Mouse (Mus musculus) limb, embryonic 13.5 days (tissue): ENCODE measurements around the gene 2310034G01Rik. TPM values are rescaled to one million over a fixed set of nuclear protein-coding genes. Genes with fewer than 3 reads are reported as not detected.

Experiments
- ATAC-seq: fragments of 200-750 bp; cut with Nextera tagmentation; 2 replicates; pipeline ENCODE4 v1.8.0; 2017; ENCODE audit warnings: low read depth, moderate number of reproducible peaks, moderate TSS enrichment; ENCODE audit not compliant: low FRiP score
- H3K27ac ChIP-seq: fragments of 300-500 bp; sonication (generic); 2 replicates; pipeline ENCODE4 v1.5.1; 2015; ENCODE audit warnings: inconsistent platforms, mild to moderate bottlenecking, moderate library complexity
- H3K27me3 ChIP-seq: fragments of 300-500 bp; sonication (generic); 2 replicates; pipeline ENCODE4 v1.6.1; 2015; ENCODE audit warnings: mild to moderate bottlenecking, inconsistent platforms
- H3K36me3 ChIP-seq: fragments of 300-500 bp; sonication (generic); 2 replicates; pipeline ENCODE4 v1.6.1; 2015; ENCODE audit warnings: inconsistent platforms, mild to moderate bottlenecking, moderate library complexity
- H3K4me1 ChIP-seq: fragments of 300-500 bp; sonication (generic); 2 replicates; pipeline ENCODE4 v1.6.1; 2015; ENCODE audit warnings: inconsistent platforms
- H3K4me2 ChIP-seq: fragments of 300-500 bp; sonication (generic); replicated peaks from 2 replicates; pipeline ENCODE4 v1.6.1; 2015; ENCODE audit warnings: inconsistent platforms, mild to moderate bottlenecking, moderate library complexity
- H3K4me3 ChIP-seq: fragments of 300-500 bp; sonication (generic); 2 replicates; pipeline ENCODE4 v1.5.1; 2015; ENCODE audit warnings: moderate library complexity, mild to moderate bottlenecking, inconsistent platforms
- H3K9ac ChIP-seq: fragments of 300-500 bp; sonication (generic); 2 replicates; pipeline ENCODE4 v1.6.1; 2015; ENCODE audit warnings: mild to moderate bottlenecking, inconsistent platforms
- H3K9me3 ChIP-seq: fragments of 300-500 bp; sonication (generic); 2 replicates; pipeline ENCODE4 v1.6.1; 2016; ENCODE audit warnings: inconsistent platforms
- WGBS: fragments of 180-500 bp; shearing (Covaris S2); methylation state at CpG from one replicate; pipeline ENCODE4 v1.1.7; 2015; 5-methylcytosine and 5-hydroxymethylcytosine counted together
- polyA plus RNA-seq: library from polyadenylated mRNA; unstranded; fragments of >200 nt; fragmentation: Nextera tagmentation; extraction: Ambion mirVana; gene quantifications from 2 replicates; pipeline ENCODE4 v1.2.1, GENCODE M21; 2015

2310034G01Rik gene
- polyA plus RNA-seq, 1 experiment from 2014 or later: 2.7 TPM

DNA sequence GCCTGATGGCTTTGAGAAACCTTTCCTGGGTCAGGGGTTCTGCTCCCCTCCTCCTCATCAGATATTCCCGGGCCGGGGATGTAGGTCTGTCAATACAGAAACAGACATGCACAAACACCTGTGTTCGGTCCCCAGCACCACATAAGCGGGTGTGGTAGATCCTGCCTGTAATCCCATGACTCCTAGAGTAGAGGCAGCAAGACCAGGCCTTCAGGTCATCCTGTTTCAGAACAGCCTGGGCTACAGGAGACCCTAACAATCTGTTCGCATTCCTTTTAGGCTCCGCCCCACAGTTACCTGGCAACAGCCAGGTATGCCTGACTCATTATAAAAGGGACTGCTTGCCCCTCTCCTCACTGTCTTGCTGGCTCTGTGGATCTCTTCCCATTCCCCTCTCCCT is 552 bp downstream of the 2310034G01Rik start:
- Histone ChIP-seq H3K9me3 (no peaks in the 10 kb centered on the region), H3K4me2 (peak overlapping the region; percentile 78), H3K4me1 (peaks cover 15% of the 10 kb centered on the region), H3K27me3 (peaks cover 7% of the 10 kb centered on the region; the same call in 1 of the 2 replicates), H3K4me3 (peak overlapping the region; percentile 74), H3K9ac (peak overlapping the region; percentile 80), H3K36me3 (no peaks in the 10 kb centered on the region), H3K27ac (no peak overlapping the region; the same call in 1 of the 2 replicates)
- 31% methylated on average over 6 of the region's 6 CpGs for WGBS
- peak; percentile 22 for ATAC-seq

DNA sequence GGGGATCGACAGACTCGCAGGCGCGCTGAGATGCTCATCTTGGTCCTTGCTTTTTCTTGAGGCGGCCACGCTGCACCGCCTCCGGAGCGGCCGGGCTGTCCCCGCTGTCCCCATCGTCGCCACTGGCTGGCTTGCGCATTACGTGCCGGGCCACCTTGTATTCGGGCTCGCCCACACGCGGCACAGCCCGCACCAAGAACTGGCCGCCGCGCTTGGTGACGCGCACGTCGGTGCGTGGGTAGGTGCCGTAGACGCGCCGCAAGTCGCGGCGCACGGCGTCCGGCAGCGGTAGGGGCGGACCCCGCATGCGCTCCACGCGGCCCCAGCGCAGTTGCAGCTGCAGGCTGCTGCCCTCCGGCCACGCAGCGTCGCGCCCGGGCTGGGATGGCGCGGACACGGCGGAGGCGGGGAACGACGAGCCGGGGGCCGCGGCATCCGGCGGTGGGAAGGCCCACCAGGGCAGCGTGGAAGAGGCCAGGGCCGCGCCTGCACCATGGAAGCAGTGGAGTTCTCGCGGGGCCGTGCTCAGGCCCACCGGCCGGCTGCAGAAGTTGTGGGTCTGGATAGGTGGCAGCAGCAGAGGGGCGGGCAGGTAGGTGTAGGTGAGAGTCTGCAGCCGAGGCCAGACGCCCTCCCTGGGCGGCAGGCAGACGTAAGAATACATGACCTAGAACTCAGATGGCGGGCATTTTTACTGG is 1.2 kb downstream of the 2310034G01Rik start:
- peaks cover 15% of the 10 kb centered on the region for H3K4me1 ChIP-seq

DNA sequence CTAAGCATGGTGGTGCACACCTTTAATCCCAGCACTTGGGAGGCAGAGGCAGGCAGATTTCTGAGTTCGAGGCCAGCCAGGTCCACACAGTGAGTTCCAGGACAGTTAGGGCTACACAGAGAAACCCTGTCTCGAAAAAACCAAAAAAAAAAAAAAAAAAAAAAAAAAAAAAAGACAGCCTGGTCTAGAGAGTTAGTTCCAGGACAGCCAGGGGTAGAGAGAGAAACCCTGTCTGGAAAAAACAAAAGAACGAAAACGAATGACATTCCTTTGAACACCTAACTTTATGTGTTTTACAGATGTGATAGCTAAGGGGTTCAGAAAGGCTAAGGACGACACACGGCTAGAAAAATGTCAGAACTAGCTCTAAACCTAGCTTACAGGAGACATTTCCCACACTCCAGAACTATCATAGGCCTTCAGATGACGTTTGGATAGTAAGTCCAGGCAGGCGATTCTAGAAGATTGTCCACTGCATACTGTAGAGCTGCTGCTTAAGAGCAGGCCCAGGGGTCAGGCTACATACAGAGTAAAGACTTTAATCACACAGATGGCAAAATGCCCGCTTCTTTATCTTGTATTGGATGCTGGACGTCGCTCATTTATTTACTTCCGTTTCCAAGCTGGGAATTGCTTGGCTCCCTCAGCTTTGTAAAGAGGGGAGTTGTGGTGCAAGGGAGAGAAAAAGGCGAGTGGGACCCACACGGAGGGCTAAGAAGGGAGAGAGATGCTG is 2.0 kb downstream of the 2310034G01Rik start:
- no peak for ATAC-seq
- 26% methylated on average over 14 of the region's 14 CpGs for WGBS

More for the DNA sequence above, 1.2 kb downstream of the 2310034G01Rik start:
- H3K4me3 ChIP-seq: peak overlapping the region; percentile 74
- H3K9me3 ChIP-seq: no peaks in the 10 kb centered on the region
- ATAC-seq: peak; percentile 87
- peak overlapping the region; percentile 78 for H3K4me2 ChIP-seq
- H3K27me3 ChIP-seq: peaks cover 7% of the 10 kb centered on the region; the same call in 1 of the 2 replicates
- H3K9ac ChIP-seq: peak overlapping the region; percentile 80
- under 1% methylated on average over 78 of the region's 78 CpGs for WGBS
- peak overlapping the region; percentile 66 for H3K27ac ChIP-seq
- H3K36me3 ChIP-seq: no peaks in the 10 kb centered on the region

DNA sequence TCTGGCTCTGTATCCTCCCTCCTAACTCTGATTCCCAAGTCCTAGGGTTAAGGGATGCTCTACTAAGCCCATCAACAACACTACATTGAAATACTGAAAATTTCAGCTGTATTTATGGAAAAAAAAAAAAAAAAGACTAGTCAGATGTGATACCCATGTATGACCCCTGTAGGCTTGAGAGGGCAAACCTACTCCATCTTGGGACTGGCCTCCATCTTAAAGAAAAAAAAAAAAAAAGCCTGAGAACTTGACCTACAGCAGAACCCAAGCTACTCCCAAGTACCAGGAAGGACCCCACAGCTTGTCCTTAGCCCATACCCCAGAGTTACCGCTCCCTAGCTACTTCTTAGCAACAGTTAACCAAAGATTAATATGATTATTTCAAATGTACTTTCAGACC is 3.0 kb downstream of the 2310034G01Rik start:
- H3K4me3 ChIP-seq: no peak overlapping the region
- ATAC-seq: no peak
- no peaks in the 10 kb centered on the region for H3K9me3 ChIP-seq
- no peak overlapping the region for H3K4me2 ChIP-seq
- WGBS: 97% methylated on average over 1 of the region's 1 CpGs
- H3K4me1 ChIP-seq: peaks cover 15% of the 10 kb centered on the region
- H3K27ac ChIP-seq: no peak overlapping the region
- H3K9ac ChIP-seq: no peak overlapping the region
- H3K36me3 ChIP-seq: no peaks in the 10 kb centered on the region
- peaks cover 7% of the 10 kb centered on the region; the same call in 1 of the 2 replicates for H3K27me3 ChIP-seq

More for the DNA sequence above, 2.0 kb downstream of the 2310034G01Rik start:
- H3K27me3 ChIP-seq: peaks cover 7% of the 10 kb centered on the region; the same call in 1 of the 2 replicates
- no peaks in the 10 kb centered on the region for H3K36me3 ChIP-seq
- H3K9me3 ChIP-seq: no peaks in the 10 kb centered on the region
- peak overlapping the region; percentile 80 for H3K9ac ChIP-seq
- H3K4me2 ChIP-seq: peak overlapping the region; percentile 78
- H3K4me1 ChIP-seq: peaks cover 15% of the 10 kb centered on the region
- H3K4me3 ChIP-seq: peak overlapping the region; percentile 74
- peak overlapping the region; percentile 66; the same call in 1 of the 2 replicates for H3K27ac ChIP-seq

DNA sequence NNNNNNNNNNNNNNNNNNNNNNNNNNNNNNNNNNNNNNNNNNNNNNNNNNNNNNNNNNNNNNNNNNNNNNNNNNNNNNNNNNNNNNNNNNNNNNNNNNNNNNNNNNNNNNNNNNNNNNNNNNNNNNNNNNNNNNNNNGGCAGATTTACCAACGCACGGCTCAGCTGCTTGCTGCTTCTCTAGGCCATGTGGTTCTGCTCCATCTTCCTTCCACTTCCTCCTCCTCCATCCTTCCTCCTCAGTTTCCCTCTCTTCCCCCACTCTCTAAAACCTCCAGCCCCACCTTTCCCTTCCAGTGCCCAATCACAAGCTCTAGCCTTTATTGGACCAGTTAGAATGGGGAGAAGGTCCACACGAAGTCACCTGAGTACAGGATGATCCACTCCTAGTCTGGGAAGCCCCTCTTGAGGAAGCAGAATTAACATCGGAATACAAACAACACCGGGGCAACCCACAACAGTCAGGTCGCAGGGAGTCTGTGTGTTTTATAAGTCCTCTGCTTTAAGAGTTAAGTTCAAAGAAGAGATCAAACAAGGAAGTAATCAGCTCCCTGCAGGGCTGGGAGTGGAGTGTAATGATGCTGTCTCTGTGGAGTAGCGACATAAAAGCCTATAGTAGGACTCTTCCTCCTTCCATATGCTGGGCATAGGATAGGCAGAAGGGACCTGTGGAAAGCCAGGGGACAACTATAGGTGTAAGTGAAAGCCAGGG is 5.2 kb downstream of the 2310034G01Rik start:
- H3K27ac ChIP-seq: no peak overlapping the region
- peaks cover 11% of the 10 kb centered on the region for H3K4me1 ChIP-seq
- H3K27me3 ChIP-seq: no peaks in the 10 kb centered on the region; the same call in 1 of the 2 replicates
- 9% methylated on average over 7 of the region's 7 CpGs for WGBS
- no peak overlapping the region for H3K4me3 ChIP-seq
- no peaks in the 10 kb centered on the region for H3K36me3 ChIP-seq
- H3K9me3 ChIP-seq: no peaks in the 10 kb centered on the region
- H3K4me2 ChIP-seq: no peak overlapping the region
- ATAC-seq: no peak
- peak overlapping the region; percentile 25; the same call in 1 of the 2 replicates for H3K9ac ChIP-seq

DNA sequence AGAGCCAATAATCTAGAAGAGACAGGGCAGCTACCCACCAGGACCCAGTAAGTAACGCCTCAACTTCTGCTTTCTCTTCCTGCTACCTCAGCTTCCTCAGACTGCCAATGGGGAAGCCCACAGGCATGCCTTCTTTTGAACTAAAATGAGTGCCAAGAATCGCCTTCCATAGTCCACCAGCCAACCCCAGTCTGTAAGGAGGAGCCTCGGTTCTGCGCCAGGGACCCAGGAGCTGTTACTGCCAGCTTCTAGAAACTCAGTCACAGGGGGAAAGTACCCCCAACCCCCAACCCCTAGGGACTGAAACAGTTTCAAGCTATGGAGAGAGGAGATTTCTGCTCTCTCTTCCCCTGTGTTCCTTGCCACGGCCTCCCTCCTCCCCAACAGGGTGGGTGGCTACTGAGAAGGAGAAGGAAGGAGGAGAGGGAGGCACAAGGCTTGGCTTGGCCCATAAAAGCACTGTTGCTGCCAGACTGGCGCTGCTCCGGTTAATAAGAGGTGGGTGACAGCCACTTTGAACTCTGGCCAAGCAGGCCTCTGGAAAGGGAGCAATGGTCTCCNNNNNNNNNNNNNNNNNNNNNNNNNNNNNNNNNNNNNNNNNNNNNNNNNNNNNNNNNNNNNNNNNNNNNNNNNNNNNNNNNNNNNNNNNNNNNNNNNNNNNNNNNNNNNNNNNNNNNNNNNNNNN is 10.7 kb downstream of the 2310034G01Rik start:
- no peak for ATAC-seq
- Histone ChIP-seq H3K9me3 (no peaks in the 10 kb centered on the region), H3K4me1 (peaks cover 22% of the 10 kb centered on the region), H3K4me2 (peak overlapping the region; percentile 81; the same call in 1 of the 2 replicates), H3K9ac (no peak overlapping the region), H3K36me3 (no peaks in the 10 kb centered on the region), H3K4me3 (no peak overlapping the region), H3K27ac (peak overlapping the region; percentile 40; the same call in 1 of the 2 replicates), H3K27me3 (no peaks in the 10 kb centered on the region)
- WGBS: 65% methylated on average over 7 of the region's 7 CpGs

DNA sequence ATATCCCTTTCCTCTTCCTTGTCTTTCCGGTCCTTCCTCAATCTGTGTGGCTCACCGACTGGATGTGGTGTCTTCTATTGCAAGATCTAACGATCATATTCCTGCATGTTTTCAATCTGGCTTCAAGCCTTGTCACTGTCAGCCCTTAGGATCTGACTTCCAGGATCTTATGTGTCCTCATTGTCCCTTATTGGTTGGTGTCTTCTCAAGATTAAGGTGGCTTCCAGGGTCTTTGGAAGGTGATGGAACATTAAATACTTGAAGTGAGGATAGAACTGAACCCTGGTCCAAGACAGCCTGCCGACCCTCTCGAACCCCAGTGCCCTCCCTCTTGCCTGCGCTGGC is 11.2 kb downstream of the 2310034G01Rik start:
- no peaks in the 10 kb centered on the region for H3K9me3 ChIP-seq
- H3K4me1 ChIP-seq: peaks cover 22% of the 10 kb centered on the region
- H3K4me3 ChIP-seq: peak overlapping the region; percentile 81
- no peaks in the 10 kb centered on the region for H3K36me3 ChIP-seq
- H3K9ac ChIP-seq: no peak overlapping the region
- H3K27me3 ChIP-seq: no peaks in the 10 kb centered on the region
- H3K4me2 ChIP-seq: peak overlapping the region; percentile 81
- WGBS: 52% methylated on average over 6 of the region's 6 CpGs
- H3K27ac ChIP-seq: no peak overlapping the region
- no peak; the same call in 1 of the 2 replicates for ATAC-seq

DNA sequence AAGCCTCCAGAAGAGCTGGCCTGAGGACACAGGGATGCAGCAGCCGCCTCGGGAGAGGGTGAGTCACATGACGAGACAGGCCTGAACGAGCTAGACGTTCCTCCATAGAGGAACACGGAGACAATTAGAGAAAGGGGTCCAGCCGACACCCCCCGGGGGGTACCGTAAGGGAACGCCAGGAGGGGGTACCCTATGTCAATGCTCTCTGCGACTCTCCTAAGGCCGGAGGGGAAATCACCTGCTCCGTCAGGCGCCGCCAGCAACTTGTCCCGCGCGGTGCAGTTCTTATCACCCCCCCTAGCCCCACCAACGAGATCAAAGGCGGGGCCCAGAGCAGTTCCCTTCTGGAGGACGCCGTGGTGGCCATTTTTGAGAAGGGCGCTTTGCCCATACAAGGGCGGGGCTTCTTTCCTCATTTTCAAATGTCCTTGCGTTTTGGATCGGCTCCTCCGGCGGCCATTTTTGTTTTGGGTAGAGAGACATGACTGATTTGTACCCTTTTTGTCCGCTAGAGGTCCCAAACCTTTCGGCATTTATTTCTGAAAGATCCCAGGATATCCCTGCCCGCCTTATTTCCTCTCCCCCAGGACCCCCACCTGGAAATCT is 11.7 kb downstream of the 2310034G01Rik start, which contains the start of gene Cuedc2:
Gene Cuedc2 (minus strand): TSS at position 372 of the 606 bp plus-strand sequence.
- Histone ChIP-seq H3K27me3 (no peaks in the 10 kb centered on the region), H3K27ac (peak within 1 kb of the TSS; percentile 40; the same call in 1 of the 2 replicates), H3K9ac (peak within 1 kb of the TSS; percentile 84), H3K4me2 (peak within 1 kb of the TSS; percentile 81), H3K9me3 (no peaks in the 10 kb centered on the region), H3K4me1 (peaks cover 22% of the 10 kb centered on the region), H3K4me3 (peak within 1 kb of the TSS; percentile 81), H3K36me3 (no peaks in the 10 kb centered on the region)
- under 1% methylated on average over 31 of the region's 31 CpGs for WGBS
- peak; percentile 89 for ATAC-seq

DNA sequence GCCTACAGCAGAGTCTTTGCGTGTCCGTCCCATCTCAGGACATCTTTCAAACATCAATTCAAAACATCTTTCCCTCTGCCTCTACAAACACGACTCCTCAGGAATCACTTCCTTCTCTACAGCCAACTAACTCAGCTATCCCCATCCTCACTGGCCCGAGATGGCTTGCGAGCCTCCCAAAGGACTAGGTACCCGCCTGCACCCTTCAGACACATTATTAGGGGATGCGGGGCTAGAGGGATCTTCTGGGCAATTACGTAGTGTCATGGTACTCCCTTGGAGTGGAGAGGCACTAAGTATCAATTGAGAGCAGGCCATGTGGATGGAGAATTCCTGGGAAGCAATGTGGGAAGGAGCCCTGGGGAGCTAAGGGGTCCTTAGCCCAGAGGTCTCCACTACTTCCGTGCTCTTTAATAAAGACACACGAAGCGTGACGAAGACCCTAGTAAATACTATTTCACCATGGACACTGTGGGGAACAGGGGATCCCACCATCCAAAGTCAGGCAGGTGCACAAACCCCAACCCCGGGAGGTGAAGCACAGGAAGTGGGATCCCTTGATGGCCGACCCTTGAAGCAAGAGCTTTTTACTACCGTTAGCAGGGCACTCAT is 12.3 kb downstream of the 2310034G01Rik start:
- no peak for ATAC-seq
- H3K27me3 ChIP-seq: no peaks in the 10 kb centered on the region
- WGBS: 38% methylated on average over 15 of the region's 15 CpGs
- peak overlapping the region; percentile 81 for H3K4me3 ChIP-seq
- H3K27ac ChIP-seq: no peak overlapping the region
- peak overlapping the region; percentile 81 for H3K4me2 ChIP-seq
- peak overlapping the region; percentile 84 for H3K9ac ChIP-seq
- H3K36me3 ChIP-seq: no peaks in the 10 kb centered on the region
- no peaks in the 10 kb centered on the region for H3K9me3 ChIP-seq
- H3K4me1 ChIP-seq: peaks cover 22% of the 10 kb centered on the region

DNA sequence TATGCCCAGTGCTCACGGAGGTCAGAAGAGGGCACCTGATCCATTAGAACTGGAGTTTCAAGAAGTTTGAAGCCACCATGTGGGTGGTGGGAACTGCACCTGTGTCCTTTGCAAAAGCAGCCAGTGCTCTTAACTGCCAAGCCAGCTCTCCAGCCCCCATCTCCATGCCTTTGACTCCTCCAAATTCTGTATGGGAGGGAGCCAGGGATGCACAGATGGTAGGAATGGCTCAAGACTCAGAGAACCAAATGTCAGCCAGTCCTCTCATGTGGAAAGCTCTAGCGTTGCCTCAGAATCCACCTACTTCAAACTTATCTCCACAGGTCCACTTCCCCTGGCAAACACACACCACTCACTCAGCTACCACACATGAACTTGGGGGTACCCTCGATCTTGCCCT is 16.2 kb downstream of the 2310034G01Rik start:
- no peak overlapping the region for H3K9ac ChIP-seq
- no peaks in the 10 kb centered on the region for H3K9me3 ChIP-seq
- H3K27me3 ChIP-seq: peaks cover 10% of the 10 kb centered on the region
- H3K27ac ChIP-seq: no peak overlapping the region
- no peak overlapping the region for H3K4me3 ChIP-seq
- H3K4me2 ChIP-seq: no peak overlapping the region
- 91% methylated on average over 3 of the region's 3 CpGs for WGBS
- H3K36me3 ChIP-seq: peaks cover 21% of the 10 kb centered on the region
- ATAC-seq: no peak
- H3K4me1 ChIP-seq: peaks cover 27% of the 10 kb centered on the region
